Mouse (Mus musculus): Measurements from ENCODE around the gene Arl16.

Arl16 gene

DNA sequence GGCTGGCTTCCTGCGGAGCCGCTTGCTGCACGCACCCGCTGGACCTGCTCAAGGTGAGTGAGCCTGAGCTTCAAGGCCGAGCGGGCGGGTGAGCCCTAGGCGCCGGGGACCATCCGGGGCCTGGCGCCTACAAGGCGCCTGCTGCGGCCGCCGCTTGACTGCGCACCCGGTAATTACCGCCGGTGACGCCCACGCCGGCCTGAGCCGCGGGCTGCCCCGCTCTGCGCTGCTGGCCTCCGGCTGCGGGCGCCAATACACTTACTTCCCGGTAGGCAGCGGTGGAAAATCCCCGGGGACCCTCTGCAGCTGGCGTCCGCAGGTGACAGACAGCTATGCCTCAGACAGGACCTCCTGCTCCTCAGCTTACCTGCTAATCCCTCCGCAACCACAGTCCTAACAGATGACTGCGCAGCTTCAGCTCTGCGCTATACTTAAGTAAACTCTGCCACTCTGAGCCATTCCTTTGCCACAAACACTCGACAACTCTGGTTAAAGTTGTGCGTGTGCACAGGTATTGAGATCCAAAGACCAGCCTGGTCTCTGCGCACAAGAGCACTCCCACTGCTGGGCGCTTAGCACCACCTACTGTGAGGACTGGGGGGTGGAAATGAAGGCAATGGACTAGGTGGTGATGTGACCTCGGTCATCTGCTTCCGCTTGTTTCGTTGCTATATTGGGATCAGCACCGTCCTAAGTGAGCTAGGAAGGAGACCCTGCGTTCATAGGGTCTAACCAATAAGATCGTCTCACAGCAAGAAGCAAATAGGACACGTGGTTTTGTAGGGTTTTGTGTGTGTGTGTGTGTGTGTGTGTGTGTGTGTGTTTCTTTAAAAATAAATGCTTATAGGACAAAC is 24.8 kb upstream of the Arl16 start:
- DNase-seq (ENCODE audit: low spot score in 2 of 2): peak in 1 of 2 experiments; percentile 29

DNA sequence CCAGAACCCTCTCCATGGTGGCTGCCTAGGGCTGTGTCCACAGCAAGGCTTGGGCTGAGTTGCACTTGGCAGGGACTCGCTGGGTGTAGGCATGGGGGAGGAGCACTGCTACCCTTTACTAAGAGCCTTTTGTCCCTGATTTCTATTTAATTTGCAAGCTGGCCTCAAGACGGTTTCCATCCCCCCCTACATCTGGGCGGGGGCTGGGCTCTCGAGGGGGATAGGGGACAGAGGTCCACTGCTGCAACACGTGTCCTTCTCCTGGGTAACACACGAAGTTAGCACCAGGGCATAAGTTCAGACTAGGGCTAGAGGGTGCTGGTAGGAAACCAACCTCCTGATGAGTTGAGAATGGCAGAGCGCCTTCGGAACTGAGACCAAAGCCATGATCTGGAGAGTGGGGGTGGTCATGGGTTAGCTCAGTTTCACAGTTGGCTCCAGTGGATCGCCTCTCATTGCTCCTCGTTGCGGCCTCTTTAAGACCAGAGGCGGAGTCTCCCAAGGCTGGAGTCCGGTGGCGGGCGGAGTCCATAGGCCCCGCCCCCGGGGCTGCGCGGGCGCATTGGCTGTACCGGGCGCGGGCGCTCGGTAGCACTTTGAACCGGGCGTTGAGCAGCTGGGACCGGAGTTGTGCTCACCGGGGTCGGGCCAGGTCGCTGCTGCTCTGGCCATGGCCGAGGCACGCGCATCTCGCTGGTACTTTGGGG is 24.1 kb upstream of the Arl16 start, which contains the start of gene Slc25a10:
Gene Slc25a10, plus strand, starts transcription at position 524 of the 707 bp plus-strand sequence.
- peak; percentile 67 to 82 for DNase-seq (ENCODE audit: low spot score in 2 of 2)

DNA sequence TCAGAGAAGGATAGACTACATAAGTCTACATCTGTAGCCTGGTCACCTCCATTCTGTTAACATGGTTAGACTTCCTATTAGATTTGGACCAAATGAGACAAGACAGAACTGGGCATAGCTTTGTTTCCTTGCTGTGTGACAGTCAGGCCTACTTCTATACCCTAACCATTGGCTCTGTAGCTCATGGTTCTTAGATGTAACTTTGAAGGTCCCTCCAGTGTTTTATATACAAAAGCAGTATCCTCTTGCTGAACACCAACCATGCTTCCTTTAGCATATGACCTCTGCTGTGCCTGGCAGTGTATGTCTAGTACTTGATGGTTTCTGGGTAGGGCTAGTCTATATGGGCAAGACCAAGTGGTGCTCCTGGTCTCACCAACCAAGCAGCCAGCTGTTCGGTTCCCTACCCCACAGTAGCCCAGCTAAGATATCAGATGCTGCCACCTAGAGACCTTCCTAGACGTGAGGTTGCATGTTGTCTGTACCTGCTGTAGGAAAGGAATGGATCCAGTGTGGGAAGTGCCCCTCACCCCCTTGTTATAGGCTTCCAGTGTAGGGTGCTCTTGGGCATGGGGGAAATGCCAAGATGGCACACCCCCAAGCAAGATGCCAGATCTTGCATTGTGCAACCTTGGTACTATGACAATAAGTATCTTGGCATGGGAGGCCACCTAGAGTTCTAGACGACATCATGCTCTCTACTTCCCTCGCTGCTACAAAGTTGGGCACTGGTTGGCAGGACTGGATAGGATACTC is 23.1 kb upstream of the Arl16 start:
- no peak for DNase-seq (ENCODE audit: low spot score in 2 of 2)

DNA sequence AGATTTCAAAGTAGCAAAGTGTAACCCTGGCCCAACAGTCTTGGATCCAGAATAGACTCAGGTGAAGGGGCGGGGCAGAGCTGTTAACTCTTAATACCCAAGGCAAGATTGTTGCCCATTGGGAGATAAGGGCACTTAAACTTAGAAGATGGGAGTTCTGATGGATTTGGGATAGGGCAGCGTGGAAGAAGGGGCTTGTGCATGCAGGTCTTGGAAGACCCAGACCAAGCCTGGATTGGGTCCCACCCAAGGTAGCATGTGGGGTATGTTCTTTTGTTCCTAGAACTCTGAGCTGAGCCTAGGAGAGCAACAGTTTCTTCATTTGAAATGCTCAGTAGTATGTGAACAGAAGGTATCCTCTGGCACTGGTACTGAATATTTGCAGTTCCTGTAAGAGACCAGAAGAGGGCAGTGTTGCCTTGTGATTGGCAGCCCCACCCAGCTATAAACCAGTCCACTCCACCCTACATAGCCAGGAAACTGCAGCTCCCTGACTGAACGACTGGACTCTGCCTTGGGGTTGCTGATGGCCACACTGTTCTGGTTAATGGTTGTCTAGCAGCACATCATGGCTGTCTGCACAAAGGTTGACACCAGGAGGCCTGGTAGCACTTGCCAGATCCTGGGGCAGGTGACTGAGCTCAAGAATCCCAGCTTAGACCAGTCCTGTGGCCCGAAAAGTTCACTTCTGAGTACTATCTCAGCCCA is 21.8 kb upstream of the Arl16 start:
- DNase-seq (ENCODE audit: low spot score in 2 of 2): peak in 1 of 2 experiments; percentile 57

DNA sequence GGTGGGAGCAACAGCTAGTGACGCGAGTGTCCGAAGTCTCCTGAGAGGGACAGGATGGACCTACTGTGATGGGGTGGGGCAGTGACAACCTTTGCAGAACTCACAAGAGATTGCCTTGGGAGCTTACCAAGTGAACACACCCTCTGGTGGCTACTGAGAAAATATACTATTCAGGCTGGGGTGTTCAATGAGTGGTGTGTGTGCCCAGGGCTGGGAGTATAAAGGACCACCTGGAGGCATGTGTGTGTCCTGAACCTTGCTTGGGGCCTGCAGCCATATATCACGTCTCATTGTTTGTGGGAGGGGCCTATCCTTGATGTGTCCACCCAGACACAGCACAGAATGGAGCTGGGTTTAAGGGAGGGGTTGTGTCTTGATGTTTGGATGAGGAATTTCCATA is 21.1 kb upstream of the Arl16 start:
- DNase-seq (ENCODE audit: low spot score in 2 of 2): no peak

DNA sequence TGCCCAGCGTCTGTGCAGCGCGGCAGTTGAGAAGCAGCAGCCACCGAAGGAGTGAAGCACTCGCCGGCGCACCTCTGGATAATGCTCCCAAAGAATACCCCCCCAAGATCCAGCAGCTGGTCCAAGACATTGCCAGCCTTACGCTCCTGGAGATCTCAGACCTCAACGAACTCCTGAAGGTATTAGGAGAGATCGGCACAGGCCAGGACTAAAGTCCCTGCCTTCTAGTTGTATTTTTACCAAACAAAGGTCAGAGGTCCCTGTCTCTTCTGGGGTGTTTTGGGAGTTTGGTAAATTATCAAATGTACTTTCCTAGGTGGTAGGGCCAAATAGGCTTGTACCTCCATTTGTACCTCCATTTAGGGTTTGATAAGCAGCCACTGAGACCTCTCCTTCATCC is 17.8 kb upstream of the Arl16 start:
- no peak for DNase-seq (ENCODE audit: low spot score in 2 of 2)

DNA sequence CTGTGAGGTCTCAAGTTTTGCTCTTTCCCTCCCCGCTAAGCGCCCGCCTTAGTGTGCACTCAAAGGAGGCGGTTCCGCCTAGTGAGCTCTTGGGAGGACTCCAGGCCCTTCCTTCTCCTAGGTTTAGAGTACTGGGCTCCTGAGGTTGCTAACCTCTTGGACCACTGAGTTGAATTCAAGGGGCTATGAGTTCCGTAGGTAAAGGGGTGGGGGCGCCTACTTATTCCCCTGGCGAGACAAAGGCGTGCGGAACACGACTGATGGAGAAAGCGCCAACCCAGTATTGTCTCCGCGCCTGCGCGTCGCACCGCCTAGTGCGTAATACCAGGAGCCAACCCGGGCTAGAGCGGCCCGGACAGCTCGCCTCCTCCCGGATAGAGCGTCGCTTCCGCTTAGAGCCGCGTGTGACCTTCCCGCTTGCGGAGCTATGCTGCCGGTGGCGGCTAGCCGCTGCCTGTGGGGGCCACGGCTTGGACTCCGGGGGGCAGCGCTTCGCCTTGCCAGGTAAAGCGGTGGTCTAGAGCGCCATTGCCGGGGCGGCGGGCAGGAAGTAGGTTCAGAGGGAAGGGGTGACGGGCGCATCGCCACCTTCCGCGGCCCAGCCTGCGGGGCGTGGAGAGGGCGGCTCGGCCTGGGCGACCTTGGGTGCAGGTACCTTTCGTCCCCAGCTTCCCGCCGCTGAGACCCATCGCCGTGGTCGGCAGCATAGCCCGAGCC is 17.0 kb upstream of the Arl16 start, which contains the start of gene Mrpl12:
Gene Mrpl12, plus strand, starts transcription at position 349 of the 717 bp plus-strand sequence.
- peak; percentile 79 to 83 for DNase-seq (ENCODE audit: low spot score in 2 of 2)

DNA sequence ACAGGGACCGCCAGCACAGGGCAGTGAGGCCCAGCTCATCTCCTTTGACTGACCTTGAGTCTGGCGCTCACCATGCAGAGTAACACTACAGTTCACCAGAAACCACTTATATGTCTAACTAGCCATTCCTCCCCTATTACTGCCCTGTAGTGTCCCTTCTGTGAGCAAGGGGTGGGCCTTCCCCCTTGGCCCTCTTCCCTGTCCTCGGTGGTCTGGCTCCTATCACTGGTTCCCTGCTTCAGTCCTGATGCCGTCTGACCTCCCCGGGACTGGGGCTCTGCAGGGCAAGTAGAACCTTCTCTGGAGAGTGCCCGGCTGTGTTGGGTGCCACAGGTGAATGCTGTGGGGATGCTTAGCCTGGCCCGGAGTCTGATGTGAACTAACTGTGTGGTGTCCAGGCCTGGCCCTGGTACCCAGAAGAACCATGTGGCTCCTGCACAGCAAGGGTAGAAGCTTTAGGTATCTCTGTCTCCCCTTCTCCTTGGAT is 16.1 kb upstream of the Arl16 start:
- DNase-seq (ENCODE audit: low spot score in 2 of 2): no peak

DNA sequence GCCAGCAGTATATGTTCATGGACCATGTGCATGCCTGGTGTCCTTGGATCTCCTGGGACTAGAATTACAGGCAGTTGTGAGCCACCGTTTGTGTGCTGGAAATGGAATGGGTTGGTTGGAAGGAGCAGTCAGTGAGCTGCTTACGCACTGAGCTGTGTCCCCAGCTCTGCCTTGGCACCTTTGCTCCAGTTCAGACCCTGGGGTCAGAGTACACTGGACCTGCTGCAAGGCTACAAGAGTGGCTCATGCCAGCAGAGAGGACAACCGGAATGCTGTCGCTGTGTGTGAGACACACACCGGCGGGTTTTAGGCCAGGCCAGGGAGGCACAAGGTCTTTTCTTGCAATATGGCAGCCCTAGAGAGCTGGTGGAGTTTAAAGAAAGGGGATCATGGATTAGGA is 4.6 kb upstream of the Arl16 start:
- DNase-seq (ENCODE audit: low spot score in 2 of 2): no peak

DNA sequence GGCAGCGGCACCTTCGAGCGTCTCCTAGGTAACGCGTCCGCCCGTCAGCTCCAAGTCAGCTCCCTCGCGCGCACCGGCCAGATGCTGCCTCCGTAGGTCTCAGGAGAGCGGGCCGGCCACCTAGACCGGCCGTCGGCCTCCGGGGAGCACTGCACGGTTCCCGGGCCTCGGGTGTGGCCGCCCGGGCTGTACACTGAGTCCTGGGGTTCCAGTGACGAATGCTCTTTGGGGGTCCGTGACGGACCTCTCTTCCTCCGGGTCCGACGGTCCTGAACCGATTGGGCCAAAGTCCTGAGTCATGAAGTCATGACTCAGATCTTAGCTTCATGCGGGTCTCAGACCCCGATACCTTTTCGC is 307 bp upstream of the Arl16 start:
- no peak for DNase-seq (ENCODE audit: low spot score in 2 of 2)

DNA sequence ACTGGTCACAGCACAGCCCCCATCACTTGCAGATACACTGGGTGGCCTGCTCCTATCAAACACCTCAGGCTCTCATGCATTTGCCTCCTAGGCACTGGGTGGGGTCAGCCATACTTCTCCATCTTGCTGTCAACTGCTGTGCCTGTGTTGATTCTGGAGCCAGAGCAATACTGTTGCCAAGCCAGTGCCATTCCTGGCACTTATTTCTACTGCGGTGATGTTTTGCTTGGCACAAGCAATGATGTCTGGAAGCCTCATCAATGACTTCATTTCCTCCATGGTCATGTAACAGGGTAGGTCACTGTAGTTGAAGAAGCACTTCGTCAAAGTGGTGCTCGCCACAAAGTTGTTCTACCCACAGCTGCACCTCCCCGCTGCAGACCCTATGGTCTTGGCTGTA is 1.9 kb downstream of the Arl16 start:
- DNase-seq (ENCODE audit: low spot score in 2 of 2): no peak

DNA sequence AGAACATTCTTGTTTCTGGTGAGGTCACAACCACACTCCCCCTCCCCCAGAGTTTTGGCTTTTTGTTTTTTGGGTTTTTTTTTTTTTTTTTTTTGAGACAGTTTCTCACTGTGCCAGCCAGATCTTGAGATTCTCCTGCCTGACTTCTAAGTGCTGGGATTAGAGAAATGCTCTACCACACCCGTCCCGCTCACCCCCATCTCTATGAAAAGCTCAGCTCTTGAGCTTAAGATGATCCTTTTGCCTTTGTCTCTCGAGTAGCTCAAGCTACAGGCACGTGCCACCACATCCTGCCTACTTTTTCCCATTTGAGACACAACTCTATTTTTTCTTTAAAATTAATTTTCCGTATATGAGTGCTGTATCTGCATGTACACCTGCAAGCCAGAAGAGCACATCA is 3.0 kb downstream of the Arl16 start:
- DNase-seq (ENCODE audit: low spot score in 2 of 2): no peak

DNA sequence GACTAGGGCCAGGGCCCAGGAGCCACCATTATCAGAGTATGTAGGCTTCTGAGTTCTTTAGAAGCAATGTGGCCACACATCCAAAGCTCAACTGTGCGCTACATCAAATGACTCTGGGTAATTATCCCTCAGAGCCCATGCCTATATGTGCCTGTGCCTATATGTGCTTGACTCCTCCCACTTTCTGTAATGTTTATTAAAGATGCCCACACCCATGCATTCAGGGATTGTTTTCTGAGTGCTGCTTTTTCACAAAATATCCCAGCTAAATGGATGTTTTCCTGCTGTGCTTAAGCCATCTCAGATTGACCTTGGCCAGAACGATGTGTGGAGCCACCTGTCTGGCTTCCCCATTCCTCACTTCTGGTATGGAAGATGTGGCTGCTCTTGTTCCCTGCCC is 3.9 kb downstream of the Arl16 start:
- no peak for DNase-seq (ENCODE audit: low spot score in 2 of 2)

DNA sequence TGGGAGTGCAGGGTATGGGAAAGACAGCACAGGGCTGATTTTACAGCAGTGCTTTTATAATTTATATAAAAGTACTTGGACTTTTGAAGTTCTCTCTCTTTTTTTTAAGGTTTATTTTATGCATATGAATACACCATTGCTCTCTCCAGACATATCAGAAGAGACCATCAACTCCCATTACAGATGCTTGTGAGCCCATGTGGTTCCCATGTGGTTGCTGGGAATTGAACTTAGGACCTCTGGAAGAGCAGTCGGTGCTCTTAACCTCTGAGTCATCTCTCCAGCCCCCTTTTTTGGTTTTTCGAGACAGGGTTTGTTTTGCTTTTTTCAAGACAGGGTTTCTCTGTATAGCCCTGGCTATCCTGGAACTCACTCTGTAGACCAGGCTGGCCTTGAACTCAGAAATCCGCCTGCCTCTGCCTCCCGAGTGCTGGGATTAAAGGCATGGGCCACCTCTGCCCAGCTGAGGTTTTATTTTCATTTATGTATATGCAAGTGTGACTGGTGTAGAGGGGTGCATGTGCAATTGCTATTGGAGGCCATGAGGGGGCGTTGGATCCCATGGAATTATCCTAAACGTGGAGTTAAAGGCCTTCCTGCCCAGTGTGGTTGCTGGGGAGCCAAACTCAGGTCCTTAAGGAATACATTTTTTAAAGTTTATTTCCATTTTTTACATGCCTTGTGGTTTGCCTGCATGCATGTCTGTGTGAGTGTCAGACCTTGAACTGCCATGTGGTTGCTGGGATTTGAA is 8.4 kb downstream of the Arl16 start:
- no peak for DNase-seq (ENCODE audit: low spot score in 2 of 2)

DNA sequence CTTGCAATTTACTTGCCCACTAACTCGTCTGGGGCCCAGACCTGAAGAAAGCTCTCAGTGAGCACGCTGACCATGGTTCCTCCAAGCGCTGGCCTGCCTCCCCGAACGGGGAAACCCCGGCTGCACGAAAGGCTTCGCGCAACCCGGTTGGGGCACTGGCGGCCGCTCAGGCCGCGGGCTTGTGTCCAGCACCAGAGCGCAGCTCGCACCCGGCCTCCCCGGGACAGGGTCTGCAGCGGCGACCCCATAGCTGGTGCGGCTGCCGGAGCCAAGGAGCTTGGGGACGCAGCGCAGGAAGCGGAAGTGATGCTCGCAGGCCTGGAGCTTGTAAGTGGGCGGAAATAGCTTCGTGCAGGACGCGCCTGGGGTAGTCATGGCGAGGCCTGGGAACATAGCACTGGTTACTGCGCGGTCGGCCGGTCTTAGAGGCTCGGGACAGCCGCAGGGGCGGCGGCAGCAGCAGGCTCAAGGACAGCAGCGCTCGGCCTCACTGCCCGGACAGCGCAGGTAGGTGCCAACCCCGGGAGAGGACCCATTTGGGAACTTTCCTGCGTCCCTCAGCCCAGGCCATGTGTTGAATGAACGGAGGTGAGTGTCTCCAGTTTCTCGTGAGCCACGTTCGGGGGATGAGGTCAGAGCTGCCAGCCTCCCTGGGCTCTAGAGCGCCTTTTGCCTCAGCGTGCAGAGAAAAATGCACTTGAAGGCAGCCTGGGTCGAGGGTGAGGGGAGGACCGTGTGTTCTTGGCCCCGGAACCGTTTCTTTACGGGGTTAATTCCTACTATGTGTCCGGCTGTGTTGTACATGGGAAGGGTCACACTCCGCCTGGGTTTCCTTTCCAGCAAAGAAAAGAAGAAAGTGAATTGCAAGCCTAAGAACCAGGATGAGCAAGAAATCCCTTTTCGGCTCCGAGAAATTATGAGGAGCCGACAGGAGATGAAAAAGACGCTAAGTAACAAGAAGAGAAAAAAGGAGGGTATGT is 9.3 kb downstream of the Arl16 start, which contains the start of the genes Oxld1 and Ccdc137:
Gene Oxld1, minus strand, starts transcription at position 297 of the 980 bp plus-strand sequence.
Gene Ccdc137, plus strand, starts transcription at position 344 of the 980 bp plus-strand sequence.
- DNase-seq (ENCODE audit: low spot score in 2 of 2): peak; percentile 51 to 72

DNA sequence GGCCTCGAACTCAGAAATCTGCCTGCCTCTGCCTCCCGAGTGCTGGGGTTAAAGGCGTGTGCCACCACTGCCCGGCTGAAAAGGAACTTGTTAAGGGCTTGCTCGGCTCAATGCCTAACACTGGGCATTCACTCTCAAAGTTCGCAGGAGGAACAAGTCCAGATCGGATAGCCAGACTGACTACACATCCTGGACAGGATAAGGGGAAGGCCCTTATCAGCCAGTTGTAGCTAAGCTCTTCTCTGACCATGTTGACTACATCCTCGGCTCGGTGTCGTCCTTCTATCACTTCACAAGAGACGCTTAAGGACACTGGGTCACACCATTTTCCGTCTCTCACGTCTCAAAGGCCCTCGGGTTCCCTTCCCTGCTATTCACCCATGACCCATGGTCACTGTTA is 10.0 kb downstream of the Arl16 start:
- DNase-seq (ENCODE audit: low spot score in 2 of 2): no peak

DNA sequence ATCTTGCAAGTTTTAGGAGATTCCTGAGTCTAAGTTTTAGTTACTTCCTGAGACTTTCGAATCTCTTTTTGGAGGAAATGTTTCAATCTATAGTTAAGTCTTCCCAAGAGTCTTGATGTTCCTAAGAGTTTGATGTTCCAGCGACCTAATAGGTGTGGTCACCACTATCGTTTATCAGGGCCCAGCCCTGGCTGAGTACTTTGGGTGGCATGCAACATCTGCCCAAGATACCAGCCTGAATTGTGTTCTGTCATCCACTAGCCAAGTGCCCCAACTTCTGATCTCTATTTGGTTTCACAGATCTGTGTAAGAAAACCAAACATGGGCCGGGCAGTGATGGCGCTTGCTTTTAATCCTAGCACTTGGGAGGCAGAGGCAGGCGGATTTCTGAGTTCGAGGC is 12.0 kb downstream of the Arl16 start:
- DNase-seq (ENCODE audit: low spot score in 2 of 2): no peak

DNA sequence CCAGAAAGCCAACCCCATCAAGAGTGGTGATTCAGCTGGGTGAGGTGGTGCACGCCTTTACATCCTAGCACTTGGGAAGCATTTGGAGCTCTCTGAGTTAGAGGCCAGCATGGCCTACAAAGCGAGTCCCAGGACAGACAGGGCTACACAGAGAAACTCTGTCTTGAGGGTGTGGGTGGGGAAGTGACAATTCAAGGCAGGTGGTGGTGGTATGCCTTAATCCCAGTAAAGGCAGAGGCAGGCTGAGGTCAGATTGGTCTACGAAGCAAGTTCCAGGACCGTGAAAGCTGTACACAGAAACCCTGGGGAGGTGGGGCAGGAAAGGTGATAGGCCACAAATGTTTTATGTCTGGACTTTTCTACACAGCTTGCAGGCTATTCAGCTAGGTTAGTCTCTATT is 12.4 kb downstream of the Arl16 start:
- DNase-seq (ENCODE audit: low spot score in 2 of 2): no peak

DNA sequence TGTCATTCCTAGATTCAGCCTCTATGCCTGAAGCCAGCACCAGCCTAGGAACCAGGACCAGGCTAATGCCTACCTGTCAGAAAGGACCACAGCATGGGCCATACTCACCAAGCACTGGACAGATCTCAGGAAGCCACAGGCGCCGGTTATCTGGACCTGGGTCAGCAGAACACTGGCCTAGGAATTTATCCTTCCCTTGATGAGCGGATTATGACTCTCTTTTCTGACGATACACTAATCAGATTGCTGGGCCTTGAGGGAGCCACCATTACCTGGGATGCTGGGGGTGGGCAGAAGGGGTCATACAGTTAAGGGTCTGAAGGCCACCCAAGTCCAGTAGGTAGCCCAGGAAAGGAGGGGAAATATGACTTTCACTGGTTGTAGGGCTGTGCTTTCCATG is 14.1 kb downstream of the Arl16 start, which contains the start of gene Pde6g:
Gene Pde6g, minus strand, starts transcription at position 195 of the 400 bp plus-strand sequence.
- no peak for DNase-seq (ENCODE audit: low spot score in 2 of 2)

All from cerebellum, postnatal 4 days (tissue).